Mouse (Mus musculus): ENCODE data around the gene 1700020L24Rik. TPM values are rescaled to one million over a fixed set of nuclear protein-coding genes. Genes with fewer than 3 reads are reported as not detected.

1700020L24Rik gene
- polyA plus RNA-seq (2012; rRNA removed), result 0.60 and 0.80 TPM in 2 replicates

- no peak for DNase-seq (ENCODE audit: extremely low spot score in 1 of 2, low spot score in 1 of 2)
These were observed at the start of gene 1700020L24Rik for GRCm38 (mm10) chr11:83437377-83437776. Gene 1700020L24Rik, plus strand, starts transcription at chr11:83437677.

DNA sequence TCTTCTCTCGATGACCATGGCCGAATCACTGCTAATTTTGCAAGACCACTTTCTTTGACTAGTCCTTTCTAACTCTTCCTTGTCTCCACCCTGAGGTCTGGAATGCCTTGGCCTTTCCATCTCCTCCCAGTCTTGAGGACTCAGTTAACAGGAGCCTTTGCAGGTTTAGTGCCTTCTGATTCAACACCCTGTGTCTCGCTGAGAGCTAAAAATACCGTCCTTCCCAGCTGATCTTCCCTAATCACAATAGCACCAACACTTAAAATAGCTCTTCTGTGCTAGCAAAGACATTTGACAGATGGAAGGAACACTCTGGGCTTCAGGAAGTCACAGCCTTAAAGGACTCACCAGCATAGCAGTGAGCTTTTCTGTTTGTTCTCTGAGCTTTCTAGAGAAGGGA is 44.4 kb upstream of the 1700020L24Rik start:
- no peak for DNase-seq (ENCODE audit: extremely low spot score in 1 of 2, low spot score in 1 of 2)

DNA sequence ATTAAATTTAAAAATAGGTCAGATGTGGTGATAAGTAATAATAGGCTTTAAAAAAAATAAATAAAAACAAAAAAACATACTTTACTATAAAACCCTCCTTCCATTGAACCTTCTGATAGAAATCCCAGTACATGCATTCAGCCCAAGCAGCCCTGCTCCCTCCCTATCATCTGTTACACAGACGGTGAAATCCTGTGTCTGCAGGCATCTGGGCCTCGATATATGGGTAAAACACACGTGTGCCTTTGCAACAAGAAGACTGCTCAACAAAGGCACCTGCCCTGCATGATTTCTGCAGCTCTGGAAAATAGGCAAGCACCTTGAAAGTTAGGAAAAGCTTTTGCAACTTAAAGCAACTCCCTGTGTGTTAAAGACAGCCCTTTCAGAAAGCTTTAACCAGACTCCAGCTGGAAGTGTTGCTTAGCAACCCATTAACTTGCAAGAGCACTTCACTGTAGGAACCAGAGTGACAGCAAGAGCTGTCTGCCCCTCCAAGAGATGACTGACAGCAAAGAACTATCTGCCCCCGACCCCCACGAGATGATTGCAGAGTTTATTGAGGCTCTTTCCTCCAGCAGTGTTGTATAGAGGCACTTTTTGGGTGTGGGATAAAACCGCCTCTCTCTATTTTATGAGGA is 42.6 kb upstream of the 1700020L24Rik start:
- no peak for DNase-seq (ENCODE audit: extremely low spot score in 1 of 2, low spot score in 1 of 2)

GRCm38 (mm10) chr11:83397626-83398025 is 39.9 kb upstream of the 1700020L24Rik start:
- no peak for DNase-seq (ENCODE audit: extremely low spot score in 1 of 2, low spot score in 1 of 2)

- DNase-seq (ENCODE audit: extremely low spot score in 1 of 2, low spot score in 1 of 2), result no peak
These were observed 38.8 kb upstream of the 1700020L24Rik start for GRCm38 (mm10) chr11:83398724-83399123.

DNA sequence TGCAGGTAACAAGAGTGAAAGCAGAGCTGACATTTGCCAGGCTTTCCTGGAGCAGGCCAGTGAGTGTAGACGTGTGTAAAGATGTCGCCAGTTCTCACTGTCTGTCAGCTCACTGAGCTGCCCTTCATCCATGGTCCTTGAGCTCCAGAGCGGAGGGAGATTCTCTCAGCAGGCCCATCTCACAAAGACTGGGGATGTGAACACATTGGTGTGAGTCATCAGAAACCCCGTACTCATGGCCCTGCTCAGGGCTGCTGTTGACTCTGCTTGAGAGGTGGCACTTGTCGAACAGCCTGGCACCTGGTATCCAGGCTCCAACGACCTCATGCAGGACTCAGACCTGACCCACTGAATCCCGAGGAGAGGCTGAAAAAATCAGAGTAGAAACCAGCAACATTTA is 33.7 kb upstream of the 1700020L24Rik start:
- no peak for DNase-seq (ENCODE audit: extremely low spot score in 1 of 2, low spot score in 1 of 2)

GRCm38 (mm10) chr11:83406391-83406790 is 31.1 kb upstream of the 1700020L24Rik start:
- peak in 1 of 2 experiments; percentile 64 for DNase-seq (ENCODE audit: extremely low spot score in 1 of 2, low spot score in 1 of 2)

DNA sequence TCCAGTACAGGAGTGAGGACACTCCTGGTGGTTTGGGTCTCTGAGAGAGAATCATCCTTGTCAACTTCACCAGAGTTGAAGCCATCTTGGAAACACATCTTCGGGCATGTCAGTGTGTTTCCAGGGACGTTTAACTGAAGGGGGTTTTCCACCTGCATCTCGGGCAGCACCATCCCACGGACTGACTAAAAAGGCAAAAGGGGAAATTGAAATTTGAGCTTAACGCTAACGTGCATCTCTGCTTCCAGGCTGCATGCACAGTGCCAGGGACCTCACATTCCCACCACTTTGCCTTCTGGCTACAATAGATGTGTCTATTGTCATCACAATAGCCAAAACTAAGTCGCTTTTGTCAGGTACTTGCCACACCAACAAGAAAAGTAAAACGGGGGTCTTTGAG is 29.2 kb upstream of the 1700020L24Rik start:
- no peak for DNase-seq (ENCODE audit: extremely low spot score in 1 of 2, low spot score in 1 of 2)

GRCm38 (mm10) chr11:83409087-83409754 is 28.3 kb upstream of the 1700020L24Rik start, which contains the start of gene Rasl10b:
Gene Rasl10b, plus strand, starts transcription at chr11:83409137.
- DNase-seq (ENCODE audit: extremely low spot score in 1 of 2, low spot score in 1 of 2), result no peak

DNA sequence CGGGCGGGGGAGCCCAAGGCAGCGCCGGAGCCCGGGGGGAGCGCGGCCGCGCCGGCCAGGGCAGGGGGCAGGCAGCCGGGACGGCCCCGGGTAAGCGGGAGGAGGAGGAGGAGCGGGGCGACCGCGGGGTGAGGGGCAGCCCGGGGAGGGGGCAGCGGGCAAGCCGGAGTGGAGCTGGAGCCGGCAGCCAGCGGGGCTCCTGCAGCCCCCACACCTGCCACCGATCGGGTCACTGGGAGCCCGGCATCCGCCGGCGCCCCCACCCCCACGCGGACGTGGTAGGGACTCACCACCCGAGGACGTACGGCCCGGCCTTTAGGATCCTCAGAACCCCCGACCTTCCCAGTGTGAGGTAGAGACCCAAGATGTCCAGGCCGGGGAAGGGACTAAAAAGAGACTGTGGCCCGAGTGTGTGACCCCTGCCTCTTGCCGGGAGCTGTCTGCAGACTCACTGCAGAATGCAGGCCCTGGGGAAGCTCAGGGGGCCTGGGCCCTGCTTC is 27.6 kb upstream of the 1700020L24Rik start:
- no peak for DNase-seq (ENCODE audit: extremely low spot score in 1 of 2, low spot score in 1 of 2)

DNA sequence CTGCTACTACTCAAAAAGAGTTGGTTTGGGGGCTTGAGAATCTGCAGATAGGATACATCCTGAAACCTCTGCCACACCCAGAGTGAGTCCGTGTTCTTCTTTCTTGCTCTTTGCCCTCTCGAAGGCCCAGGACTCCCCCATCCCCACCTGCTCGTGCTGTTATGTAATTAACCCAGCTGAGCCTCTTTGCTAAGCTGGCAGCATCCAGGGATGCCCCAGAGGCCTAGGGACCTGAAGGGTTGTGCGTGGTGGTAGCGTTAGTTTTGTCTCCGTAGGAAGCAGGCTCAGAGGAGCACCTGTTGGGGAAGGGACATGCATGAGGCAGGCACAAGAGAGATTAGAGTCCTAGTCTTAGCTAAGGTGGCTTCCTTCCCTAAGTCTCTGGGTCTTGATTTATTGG is 27.0 kb upstream of the 1700020L24Rik start:
- no peak for DNase-seq (ENCODE audit: extremely low spot score in 1 of 2, low spot score in 1 of 2)

DNA sequence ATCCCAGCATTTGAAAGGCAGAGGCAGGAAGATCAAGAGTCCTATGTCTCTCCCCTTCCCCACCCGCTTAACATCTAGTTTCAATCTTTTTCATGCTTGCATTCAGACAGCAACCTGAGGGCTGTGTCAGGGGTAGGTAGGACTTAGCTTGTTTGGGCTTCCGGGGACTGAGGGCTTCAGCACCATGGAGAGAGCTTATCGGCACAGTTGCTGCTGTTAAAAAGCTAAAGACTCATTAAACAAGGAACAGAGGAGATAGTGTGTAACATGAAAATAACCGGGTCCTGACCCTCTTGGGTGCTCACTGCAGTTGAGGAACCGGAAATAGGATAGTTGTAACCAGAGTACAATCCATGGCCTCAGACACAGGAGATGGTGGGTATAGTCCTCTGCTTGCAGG is 20.4 kb upstream of the 1700020L24Rik start:
- no peak for DNase-seq (ENCODE audit: extremely low spot score in 1 of 2, low spot score in 1 of 2)

DNA sequence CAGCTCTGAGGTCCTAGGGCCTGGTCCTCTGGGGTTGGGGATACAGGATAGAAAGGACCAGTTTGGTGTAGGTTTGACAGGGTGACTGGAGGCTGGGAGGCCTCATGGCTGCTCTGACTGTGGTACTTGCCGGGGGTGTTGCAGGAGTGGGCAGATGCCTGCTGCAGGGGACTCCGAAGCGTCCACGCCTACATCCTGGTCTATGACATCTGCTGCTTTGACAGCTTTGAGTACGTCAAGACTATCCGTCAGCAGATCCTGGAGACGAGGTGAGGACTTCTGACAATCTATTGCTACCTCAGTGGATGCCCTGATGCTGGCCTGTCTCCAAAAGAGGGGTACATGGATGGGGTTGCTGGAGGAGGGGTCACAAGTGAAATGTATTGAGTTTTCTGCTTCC is 19.8 kb upstream of the 1700020L24Rik start:
- peak in 1 of 2 experiments; percentile 62 for DNase-seq (ENCODE audit: extremely low spot score in 1 of 2, low spot score in 1 of 2)

- DNase-seq (ENCODE audit: extremely low spot score in 1 of 2, low spot score in 1 of 2), result peak; percentile 62 to 76
These were observed 18.9 kb upstream of the 1700020L24Rik start for GRCm38 (mm10) chr11:83418566-83418965.

DNA sequence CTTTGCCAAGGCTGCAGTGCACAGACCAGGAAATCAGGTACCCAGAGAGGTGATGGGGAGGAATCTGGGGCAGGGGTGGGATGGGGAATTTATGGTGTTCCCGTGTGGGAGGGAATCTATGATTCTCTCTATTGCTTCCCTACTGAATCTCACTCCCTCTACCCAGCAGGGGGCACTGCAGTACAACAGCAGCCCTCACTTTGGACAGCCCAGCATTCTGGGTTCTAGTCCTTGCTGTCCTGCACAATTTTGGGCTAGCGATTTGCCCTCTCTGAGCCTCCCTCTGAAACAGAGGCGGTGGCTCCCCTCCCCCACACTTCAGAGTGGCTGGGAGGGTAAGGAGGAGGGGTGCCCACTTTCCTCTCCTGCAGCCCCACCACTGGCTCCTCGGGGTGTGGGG is 17.1 kb upstream of the 1700020L24Rik start:
- DNase-seq (ENCODE audit: extremely low spot score in 1 of 2, low spot score in 1 of 2), result peak in 1 of 2 experiments; percentile 60

DNA sequence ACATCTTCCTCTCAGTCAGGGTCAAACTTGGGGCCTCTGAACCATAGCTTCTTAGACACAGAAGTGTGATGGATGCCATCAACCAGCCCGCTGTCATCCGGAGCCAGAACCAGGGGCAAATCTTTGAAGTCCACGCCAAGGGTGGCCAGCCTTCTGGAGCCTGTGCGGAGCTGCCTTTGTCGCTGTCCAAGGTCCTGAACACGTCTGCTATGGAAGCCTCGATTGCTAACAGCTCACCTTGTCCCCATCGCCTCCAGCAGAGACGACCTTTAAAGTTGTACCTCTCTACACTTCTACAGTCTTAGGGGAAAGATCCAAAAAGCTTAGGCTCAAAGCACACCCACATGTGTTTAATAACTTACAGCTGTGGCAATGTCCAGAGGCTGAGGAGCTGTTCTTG is 16.2 kb upstream of the 1700020L24Rik start:
- no peak for DNase-seq (ENCODE audit: extremely low spot score in 1 of 2, low spot score in 1 of 2)

GRCm38 (mm10) chr11:83424681-83425080 is 12.8 kb upstream of the 1700020L24Rik start:
- DNase-seq (ENCODE audit: extremely low spot score in 1 of 2, low spot score in 1 of 2), result peak in 1 of 2 experiments; percentile 90

DNA sequence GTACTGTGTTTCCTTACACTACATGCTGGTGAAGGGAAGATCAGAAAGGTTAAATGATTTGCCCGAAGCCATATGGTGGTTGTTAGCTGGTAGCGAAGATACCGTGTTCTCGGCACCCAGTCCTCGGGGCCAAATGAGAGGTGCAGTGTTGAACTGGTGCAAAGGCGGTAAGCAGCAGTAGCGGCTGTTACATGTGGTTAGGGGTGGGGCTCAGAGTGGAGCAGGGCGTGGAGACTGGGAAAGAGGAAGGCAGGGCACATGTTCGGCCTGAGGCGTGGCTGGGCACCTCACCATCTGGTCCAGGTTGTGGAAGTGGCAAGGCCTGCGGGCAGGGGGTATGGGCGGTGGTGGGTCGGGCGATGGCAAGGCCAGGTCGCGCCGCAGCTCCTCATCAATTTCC is 10.5 kb upstream of the 1700020L24Rik start:
- DNase-seq (ENCODE audit: extremely low spot score in 1 of 2, low spot score in 1 of 2), result no peak

GRCm38 (mm10) chr11:83429355-83429754 is 8.1 kb upstream of the 1700020L24Rik start, which contains the start of gene Gas2l2:
Gene Gas2l2, minus strand, starts transcription at chr11:83429455.
- DNase-seq (ENCODE audit: extremely low spot score in 1 of 2, low spot score in 1 of 2), result no peak

- DNase-seq (ENCODE audit: extremely low spot score in 1 of 2, low spot score in 1 of 2), result no peak
These were observed 4.9 kb upstream of the 1700020L24Rik start for GRCm38 (mm10) chr11:83432533-83432932.

GRCm38 (mm10) chr11:83439426-83440060 is 2.1 kb downstream of the 1700020L24Rik start:
- no peak for DNase-seq (ENCODE audit: extremely low spot score in 1 of 2, low spot score in 1 of 2)
